Mouse (Mus musculus): Measurements from ENCODE around the gene Thnsl1. TPM values are rescaled to one million over a fixed set of nuclear protein-coding genes. Genes with fewer than 3 reads are reported as not detected.

Thnsl1 gene
- total RNA-seq (2021) = 1 to 10 TPM; 3.2 to 4.6 TPM
- long read RNA-seq, experiment 1, transcript Thnsl1-201 (3 exons, 3,899 nt) = major isoform, 9 of 10 reads
- long read RNA-seq, experiment 1, partial matches to known transcripts = 0 of 10 reads
- long read RNA-seq, experiment 1, other reads (novel, unspliced or antisense) = 1 of 10 reads
- long read RNA-seq, experiment 2, transcript Thnsl1-201 (3 exons, 3,899 nt) = major isoform, 5 of 7 reads
- long read RNA-seq, experiment 2, partial matches to known transcripts = 0 of 7 reads
- long read RNA-seq, experiment 2, other reads (novel, unspliced or antisense) = 2 of 7 reads

DNA sequence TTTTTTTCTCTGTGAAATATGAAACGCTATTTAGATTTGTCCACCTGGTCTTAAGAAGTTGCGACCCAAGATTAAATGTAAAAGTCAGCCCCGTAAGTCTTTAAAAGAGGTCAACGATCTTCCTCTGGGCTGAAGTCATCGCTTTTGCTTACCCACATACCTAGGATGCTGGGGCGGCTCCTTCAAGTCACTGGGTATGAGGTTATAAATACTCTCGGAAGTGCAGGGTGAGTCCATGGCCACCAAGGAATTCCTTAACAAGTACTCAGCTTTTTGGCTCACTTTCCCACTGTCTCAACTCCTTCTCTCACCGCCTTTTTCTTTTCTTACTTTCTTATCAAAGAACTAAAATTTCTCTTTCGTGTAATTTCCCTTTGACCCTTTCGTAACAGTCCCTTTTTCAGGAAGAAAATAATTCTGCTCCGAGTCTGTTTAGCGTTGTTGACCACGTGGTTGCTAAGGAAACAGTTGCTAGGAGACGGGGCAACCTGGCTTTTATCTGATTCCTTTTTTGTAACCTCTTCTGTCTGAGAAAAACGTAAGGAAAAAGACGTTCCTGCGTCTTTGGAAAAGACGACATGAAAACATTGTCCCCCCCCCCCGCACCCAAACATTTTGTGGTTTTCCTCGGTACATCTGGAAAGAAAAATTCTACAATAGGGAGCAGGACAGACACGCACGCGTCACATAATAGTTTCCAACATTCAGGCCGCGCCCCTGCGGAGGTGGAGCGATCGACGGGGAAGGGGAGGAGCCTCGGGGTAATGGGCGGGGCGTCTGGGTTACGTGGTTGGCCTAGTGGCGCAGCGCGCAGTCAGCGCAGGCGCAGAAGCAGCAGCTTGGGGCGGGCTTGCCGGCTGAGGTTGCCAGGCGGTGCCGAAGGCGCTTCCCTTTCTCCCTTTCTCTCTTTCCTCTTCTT is at the start of gene Thnsl1, which contains the start of gene Enkur:
TSS of gene Thnsl1 (plus strand) at position 813 of the 919 bp plus-strand sequence.
TSS of gene Enkur (minus strand) at position 454 of the 919 bp plus-strand sequence.
- peak; percentile 99 for DNase-seq (ENCODE audit: low spot score)

GRCm38 (mm10) chr2:21164296-21164695 is 41.2 kb upstream of the Thnsl1 start:
- DNase-seq (ENCODE audit: low spot score) = peak; percentile 55

- DNase-seq (ENCODE audit: low spot score) = peak; percentile 49
Observed at GRCm38 (mm10) chr2:21167916-21168315, 37.6 kb upstream of the Thnsl1 start.

DNA sequence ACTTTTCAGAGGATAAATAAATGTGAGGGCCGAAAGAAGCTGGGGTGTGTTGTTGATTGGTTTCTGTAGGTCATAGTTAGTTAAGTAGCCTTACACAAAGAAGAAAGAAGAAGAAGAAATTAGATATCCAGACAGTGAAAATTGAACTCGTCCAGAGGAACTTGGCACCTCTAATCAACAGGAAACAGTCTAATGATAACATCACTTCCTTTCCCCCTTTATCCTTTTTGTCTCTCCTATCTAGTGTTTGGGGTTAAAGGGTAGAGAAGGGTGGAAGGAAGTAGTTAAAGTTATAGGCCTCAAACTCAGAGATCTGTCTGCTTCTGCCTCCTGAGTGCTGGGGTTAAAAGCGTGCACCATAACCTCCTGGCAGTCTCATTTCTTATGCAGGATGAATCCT is 32.7 kb upstream of the Thnsl1 start:
- DNase-seq (ENCODE audit: low spot score) = no peak

- no peak for DNase-seq (ENCODE audit: low spot score)
Observed at GRCm38 (mm10) chr2:21179136-21179535, 26.4 kb upstream of the Thnsl1 start.

DNA sequence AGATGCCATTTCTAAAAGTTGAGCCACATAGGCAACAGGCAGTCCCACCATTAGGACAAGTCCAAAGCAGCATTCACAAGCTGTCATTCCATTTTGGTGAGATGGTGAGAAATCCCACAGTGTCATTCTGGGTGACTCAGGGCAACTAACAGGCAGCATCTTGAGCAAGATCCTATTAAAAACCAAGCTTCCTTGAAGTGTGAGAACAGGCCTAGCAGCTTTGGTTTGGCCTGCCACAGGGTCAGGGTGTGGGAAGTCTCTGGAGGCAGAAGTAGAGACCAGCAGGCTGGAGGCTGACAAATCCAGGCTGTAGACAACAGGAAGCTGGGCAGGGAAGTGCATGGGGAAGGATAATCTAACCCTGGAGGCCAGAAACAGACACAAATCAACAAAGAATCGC is 22.7 kb upstream of the Thnsl1 start:
- DNase-seq (ENCODE audit: low spot score) = peak; percentile 22

DNA sequence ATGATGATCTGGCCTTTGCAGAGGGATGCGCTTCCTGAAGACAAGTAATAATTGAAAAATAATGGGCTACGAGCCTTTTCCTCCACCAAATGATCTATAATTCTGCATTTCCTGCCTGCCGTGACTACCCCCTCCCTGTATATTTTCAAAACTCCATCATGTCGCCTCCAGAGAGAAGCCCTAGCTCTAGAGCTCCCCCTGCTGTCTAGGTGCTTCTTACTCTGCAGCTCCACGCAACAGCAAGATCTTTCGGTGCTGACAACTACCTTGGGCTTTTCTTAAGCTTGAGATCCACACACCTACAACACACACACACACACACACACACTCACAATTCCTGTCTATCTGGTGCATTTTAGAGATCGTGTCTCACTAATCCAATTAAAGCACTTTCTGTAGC is 17.9 kb upstream of the Thnsl1 start:
- peak; percentile 67 for DNase-seq (ENCODE audit: low spot score)

DNA sequence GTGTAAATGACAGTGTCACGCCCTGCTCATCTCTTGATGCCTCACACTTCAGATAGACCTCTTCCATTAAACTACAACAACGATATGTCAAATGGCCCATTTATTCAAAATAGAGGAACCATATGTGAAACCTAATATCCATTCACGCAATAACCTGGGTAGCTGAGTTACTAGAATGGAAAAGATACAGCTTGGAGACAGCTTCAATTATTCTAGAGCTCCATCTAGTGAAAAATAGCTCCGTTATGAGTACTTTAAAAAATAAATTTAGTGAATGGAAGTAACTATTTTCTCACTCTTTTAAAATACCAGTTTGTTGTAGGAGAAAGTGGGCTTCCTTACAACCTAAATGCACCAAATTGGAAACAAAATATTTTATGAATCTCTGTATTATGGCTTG is 16.9 kb upstream of the Thnsl1 start:
- DNase-seq (ENCODE audit: low spot score) = no peak

DNA sequence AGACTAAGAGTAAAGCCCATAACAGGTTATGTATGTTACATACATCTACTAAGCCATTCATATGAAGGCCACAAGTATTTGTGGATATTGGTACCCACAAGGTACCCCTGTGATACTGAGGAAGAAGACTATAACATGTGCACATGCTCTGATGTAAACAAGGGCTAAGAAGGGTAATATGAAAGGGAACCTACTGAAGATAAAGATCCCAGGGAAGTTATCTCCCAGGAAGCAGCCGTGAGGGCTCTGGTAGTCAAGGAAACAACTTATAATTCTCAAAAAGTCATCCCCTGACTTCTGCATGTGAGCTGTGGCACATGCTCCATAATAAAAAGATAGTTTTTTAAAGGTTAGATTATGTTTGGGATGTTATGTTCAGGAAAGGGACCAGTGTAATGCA is 14.3 kb upstream of the Thnsl1 start:
- DNase-seq (ENCODE audit: low spot score) = no peak

- DNase-seq (ENCODE audit: low spot score) = no peak
Observed at GRCm38 (mm10) chr2:21195233-21195632, 10.3 kb upstream of the Thnsl1 start.

- DNase-seq (ENCODE audit: low spot score) = no peak
Observed at GRCm38 (mm10) chr2:21199051-21199450, 6.5 kb upstream of the Thnsl1 start.

GRCm38 (mm10) chr2:21202754-21203153 is 2.8 kb upstream of the Thnsl1 start:
- DNase-seq (ENCODE audit: low spot score) = no peak

DNA sequence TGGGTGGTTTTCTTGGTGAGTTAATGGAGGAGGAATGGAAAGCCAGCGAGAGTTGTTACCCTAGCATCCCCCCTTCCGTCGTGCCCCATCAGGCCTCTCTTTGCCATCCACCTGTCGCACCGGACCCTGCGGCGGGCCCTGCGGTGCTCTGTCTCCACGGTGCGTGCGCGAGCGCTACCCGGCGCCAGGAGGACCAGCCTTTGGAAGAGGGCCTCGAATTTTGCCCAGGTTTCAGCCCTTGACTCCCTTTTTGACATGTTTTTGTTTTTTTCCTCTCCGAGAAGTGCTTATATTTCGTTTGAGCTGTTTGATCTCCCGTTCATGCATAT is 271 bp downstream of the Thnsl1 start:
- no peak for DNase-seq (ENCODE audit: low spot score)

- no peak for DNase-seq (ENCODE audit: low spot score)
Observed at GRCm38 (mm10) chr2:21206278-21206677, 754 bp downstream of the Thnsl1 start.

- DNase-seq (ENCODE audit: low spot score) = no peak
Observed at GRCm38 (mm10) chr2:21211361-21211760, 5.8 kb downstream of the Thnsl1 start.

GRCm38 (mm10) chr2:21214322-21214721 is 8.8 kb downstream of the Thnsl1 start:
- DNase-seq (ENCODE audit: low spot score) = no peak

DNA sequence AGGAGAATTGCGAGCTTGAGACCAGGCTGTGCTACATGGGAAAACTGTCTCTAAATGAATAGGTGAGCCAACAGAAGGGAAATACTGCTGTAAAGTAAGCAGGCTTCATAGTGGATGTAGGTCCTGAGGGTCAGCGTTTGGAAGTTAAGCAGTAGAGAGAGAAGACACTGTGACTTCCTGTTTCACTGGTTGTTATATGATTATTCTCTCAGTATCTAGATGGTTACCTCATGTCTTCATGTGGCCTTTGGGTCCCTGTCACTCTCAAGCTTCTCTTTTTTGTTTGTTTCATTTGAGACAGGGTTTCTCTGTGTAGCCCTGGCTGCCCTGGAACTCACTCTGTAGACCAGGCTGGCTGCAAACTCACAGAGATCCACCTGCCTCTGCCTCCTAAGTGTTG is 9.8 kb downstream of the Thnsl1 start:
- DNase-seq (ENCODE audit: low spot score) = no peak

DNA sequence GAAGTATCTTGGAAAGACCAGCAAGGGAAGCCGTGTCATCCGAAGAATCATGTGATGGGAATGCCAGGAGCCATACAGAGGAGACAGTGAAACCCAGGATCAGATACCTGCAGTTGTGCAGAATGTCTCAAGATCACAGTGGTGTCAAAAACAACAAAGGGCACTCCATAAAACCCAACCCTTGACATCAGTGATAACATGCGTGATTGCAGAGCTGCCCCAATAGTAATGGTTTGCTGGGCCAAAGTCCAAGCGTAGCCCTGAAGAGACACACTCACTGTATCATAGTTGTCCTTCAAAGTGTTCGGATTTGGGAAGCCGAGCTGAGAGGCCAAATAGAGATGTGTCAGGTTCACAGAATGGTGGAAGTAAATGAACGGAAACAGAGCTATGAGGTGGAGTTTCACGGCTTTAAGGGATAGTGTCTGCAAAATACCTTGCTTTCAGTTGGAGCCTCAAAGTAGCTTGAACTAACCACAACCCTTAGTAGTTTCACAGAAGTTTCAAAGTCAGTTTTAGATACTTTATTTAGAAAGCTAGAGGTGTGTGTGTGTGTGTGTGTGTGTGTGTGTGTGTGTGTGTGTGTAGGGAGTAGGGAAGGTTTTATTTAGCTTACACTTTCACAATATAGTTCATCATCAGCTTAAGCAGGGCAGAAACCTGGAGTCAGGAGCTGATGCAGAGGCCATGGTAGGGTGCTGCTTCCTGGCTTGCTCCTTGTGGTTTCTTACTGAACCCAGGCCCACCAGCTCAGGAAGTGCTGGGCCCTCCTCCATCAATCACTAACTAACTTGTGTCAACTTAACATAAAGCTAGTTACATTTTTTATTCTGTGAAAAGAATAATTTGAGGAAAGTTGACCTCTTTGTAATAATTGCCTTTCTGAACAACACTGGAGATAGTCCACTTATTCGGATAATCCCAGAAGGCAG is 17.2 kb downstream of the Thnsl1 start:
- DNase-seq (ENCODE audit: low spot score) = no peak

- no peak for DNase-seq (ENCODE audit: low spot score)
Observed at GRCm38 (mm10) chr2:21230276-21230675, 24.8 kb downstream of the Thnsl1 start.

DNA sequence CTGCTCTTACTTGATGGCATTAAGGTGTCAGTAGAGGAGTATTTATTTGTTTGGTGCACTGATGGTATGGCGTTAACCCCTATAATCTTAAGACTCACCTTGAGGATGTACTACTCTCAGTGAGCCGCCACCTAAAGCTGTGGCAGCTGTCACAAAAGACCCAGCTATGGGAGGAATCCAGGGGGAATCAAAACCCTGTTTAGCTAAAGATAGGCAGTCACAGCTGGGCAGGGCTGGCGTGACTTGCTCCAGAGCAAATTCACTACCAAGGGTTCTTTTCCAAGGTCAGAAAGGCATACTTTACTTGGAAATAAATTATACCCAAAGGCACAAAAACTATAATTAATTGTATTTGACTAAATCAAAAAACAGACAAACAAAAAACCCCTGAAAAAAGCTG is 25.6 kb downstream of the Thnsl1 start:
- DNase-seq (ENCODE audit: low spot score) = no peak

- DNase-seq (ENCODE audit: low spot score) = no peak
Observed at GRCm38 (mm10) chr2:21234871-21235648, 29.5 kb downstream of the Thnsl1 start.

Measured in gastrocnemius, adult 18-20 months (tissue).